Mouse (Mus musculus) embryonic facial prominence, embryonic 12.5 days (tissue): Measurements from ENCODE around the gene Trub1. TPM values are rescaled to one million over a fixed set of nuclear protein-coding genes. Genes with fewer than 3 reads are reported as not detected.

ENCODE experiments used
- ATAC-seq: fragments of 200-750 bp; cut with Nextera tagmentation; 2 replicates; pipeline ENCODE4 v1.8.0; 2017; ENCODE audit not compliant: insufficient number of reproducible peaks, insufficient read depth, low FRiP score, low TSS enrichment
- H3K27ac ChIP-seq: fragments of 300-500 bp; sonication (generic); 2 replicates; pipeline ENCODE4 v1.5.1; 2016; ENCODE audit warnings: mild to moderate bottlenecking
- H3K27me3 ChIP-seq: fragments of 300-500 bp; sonication (generic); 2 replicates; pipeline ENCODE4 v1.6.1; 2016; ENCODE audit warnings: mild to moderate bottlenecking, moderate library complexity
- H3K36me3 ChIP-seq: fragments of 300-500 bp; sonication (generic); 2 replicates; pipeline ENCODE4 v1.6.1; 2016; ENCODE audit warnings: mild to moderate bottlenecking
- H3K4me1 ChIP-seq: fragments of 300-500 bp; sonication (generic); 2 replicates; pipeline ENCODE4 v1.6.1; 2016
- H3K4me2 ChIP-seq: fragments of 300-500 bp; sonication (generic); replicated peaks from 2 replicates; pipeline ENCODE4 v1.6.1; 2016; ENCODE audit warnings: mild to moderate bottlenecking, moderate library complexity
- H3K4me3 ChIP-seq: fragments of 300-500 bp; sonication (generic); 2 replicates; pipeline ENCODE4 v1.5.1; 2016; ENCODE audit warnings: mild to moderate bottlenecking
- H3K9ac ChIP-seq: fragments of 300-500 bp; sonication (generic); 2 replicates; pipeline ENCODE4 v1.6.1; 2016; ENCODE audit warnings: mild to moderate bottlenecking, moderate library complexity
- H3K9me3 ChIP-seq: fragments of 300-500 bp; sonication (generic); 2 replicates; pipeline ENCODE4 v1.6.1; 2016; ENCODE audit warnings: mild to moderate bottlenecking, moderate library complexity
- WGBS: fragments of 180-500 bp; shearing (Covaris S2); methylation state at CpG from one replicate; pipeline ENCODE4 v1.1.7; 2016; 5-methylcytosine and 5-hydroxymethylcytosine counted together
- polyA plus RNA-seq: library from polyadenylated mRNA; unstranded; fragments of >200 nt; fragmentation: Nextera tagmentation; extraction: Ambion mirVana; gene quantifications from 2 replicates; pipeline ENCODE4 v1.2.1, GENCODE M21; 2016

Gene Trub1
- polyA plus RNA-seq, 1 experiment from 2014 or later: 27.2 TPM

- Histone ChIP-seq H3K27me3 (no peaks in the 10 kb centered on the region), H3K9ac (no peak overlapping the region), H3K27ac (no peak overlapping the region), H3K4me2 (no peak overlapping the region), H3K4me1 (peaks cover 8% of the 10 kb centered on the region; the same call in 1 of the 2 replicates), H3K9me3 (no peaks in the 10 kb centered on the region), H3K36me3 (peaks cover 9% of the 10 kb centered on the region), H3K4me3 (no peak overlapping the region)
- no peak for ATAC-seq
- WGBS: 63% methylated on average over 8 of the region's 8 CpGs
Measured at GRCm38 (mm10) chr19:57477310-57477709, 24.6 kb downstream of the Trub1 start.

GRCm38 (mm10) chr19:57478056-57478455 lies 25.3 kb downstream of the Trub1 start:
- peaks cover 9% of the 10 kb centered on the region for H3K36me3 ChIP-seq
- no peak overlapping the region for H3K4me2 ChIP-seq

DNA sequence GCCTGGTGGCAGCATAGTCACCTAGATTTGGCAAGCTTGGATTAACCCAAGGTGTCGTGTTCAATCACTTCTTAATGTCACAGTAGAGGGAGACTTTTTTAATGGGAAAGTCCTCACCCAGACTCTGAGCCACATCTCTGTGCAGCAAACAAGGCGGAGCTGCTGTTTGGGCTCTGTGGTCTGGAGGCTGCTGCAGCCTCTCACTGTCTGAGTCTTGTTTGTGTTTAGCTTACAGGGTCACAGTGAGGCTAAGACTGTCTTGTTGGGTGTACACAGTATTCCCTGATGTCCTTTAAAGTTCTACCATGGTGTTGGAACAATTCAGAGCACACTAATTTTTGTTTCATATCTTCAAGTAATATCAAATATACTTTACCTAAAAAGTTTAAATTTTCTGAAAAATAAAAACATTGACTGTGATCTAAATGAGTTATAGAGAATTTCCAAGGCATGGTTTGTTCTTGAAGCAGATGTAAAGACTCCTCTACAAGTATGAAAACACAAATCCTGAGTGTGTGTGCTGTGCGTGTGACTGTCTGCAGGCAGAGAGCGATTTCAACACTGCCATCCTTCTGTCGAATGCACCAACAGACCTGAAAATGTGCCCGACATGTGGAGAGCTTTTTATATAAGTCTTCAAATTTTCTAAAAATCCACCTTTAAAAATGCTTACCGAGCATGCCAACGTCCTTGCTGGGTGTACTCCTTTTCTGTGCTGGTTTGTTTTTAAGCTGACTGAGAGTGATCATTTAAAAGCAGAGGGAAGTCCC lies 27.4 kb downstream of the Trub1 start:
- ATAC-seq: no peak
- no peak overlapping the region for H3K4me2 ChIP-seq
- no peak overlapping the region for H3K9ac ChIP-seq
- no peak overlapping the region for H3K4me3 ChIP-seq
- 78% methylated on average over 8 of the region's 8 CpGs for WGBS
- peak overlapping the region; percentile 24; the same call in 1 of the 2 replicates for H3K27ac ChIP-seq
- peaks cover 6% of the 10 kb centered on the region for H3K36me3 ChIP-seq
- H3K9me3 ChIP-seq: no peaks in the 10 kb centered on the region
- H3K27me3 ChIP-seq: no peaks in the 10 kb centered on the region
- peaks cover 8% of the 10 kb centered on the region; the same call in 1 of the 2 replicates for H3K4me1 ChIP-seq

More at GRCm38 (mm10) chr19:57478056-57478455, 25.3 kb downstream of the Trub1 start:
- H3K4me1 ChIP-seq: peaks cover 8% of the 10 kb centered on the region; the same call in 1 of the 2 replicates
- H3K27ac ChIP-seq: no peak overlapping the region
- H3K9me3 ChIP-seq: no peaks in the 10 kb centered on the region
- H3K4me3 ChIP-seq: no peak overlapping the region
- H3K27me3 ChIP-seq: no peaks in the 10 kb centered on the region
- ATAC-seq: no peak
- H3K9ac ChIP-seq: no peak overlapping the region
- 88% methylated on average over 11 of the region's 11 CpGs for WGBS

DNA sequence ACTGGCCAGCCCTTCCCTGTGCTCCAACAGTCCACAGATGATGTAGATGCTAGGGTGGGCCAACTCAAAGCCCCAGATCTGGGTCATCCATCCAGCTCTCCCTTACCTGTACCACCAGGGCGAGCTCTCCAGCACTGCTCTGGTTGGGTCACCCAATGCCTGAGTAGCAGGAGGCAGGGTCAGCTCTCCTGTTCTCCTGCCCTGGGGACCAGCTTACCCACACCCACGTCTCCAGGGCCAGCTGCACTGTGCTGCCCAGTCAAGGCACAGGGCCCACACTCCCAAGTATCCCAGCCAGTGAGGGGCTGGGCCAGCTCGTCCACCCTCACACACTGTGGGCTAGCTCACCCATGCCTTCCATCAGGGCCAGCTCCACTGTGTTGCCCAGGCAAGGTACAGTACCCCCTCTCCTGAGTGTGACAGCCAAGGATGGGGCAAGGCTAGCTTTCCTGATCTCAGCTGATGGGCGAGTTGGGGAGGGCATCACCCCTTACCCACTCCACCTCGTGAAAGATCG lies 29.1 kb downstream of the Trub1 start:
- no peak overlapping the region for H3K4me2 ChIP-seq
- 93% methylated on average over 6 of the region's 6 CpGs for WGBS

DNA sequence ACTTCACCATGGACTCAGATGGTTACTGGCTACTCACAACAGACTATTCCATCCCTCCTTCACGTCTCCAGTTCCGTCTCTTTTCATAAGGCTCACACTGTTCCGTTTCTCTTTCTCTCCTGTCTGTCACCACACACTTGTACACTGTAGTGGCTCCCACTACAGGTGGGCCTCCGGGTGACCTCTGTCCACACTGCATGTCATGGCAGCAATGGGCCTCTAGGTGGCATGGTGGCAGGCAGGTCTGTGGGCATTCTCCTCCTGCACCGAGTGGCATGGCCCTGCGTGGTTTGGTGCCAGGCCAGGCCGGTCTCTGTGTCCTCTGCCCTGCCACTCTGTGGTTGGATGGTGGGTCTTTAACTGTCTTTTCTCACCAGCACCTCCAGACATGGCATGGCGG lies 30.1 kb downstream of the Trub1 start:
- Histone ChIP-seq H3K9me3 (no peaks in the 10 kb centered on the region), H3K4me3 (no peak overlapping the region), H3K36me3 (peaks cover 9% of the 10 kb centered on the region), H3K4me1 (peaks cover 12% of the 10 kb centered on the region; the same call in 1 of the 2 replicates), H3K4me2 (no peak overlapping the region), H3K27ac (no peak overlapping the region), H3K27me3 (no peaks in the 10 kb centered on the region), H3K9ac (no peak overlapping the region)
- 81% methylated on average over 8 of the region's 8 CpGs for WGBS
- ATAC-seq: no peak

More for the DNA sequence above, 29.1 kb downstream of the Trub1 start:
- Histone ChIP-seq H3K9me3 (no peaks in the 10 kb centered on the region), H3K36me3 (peaks cover 9% of the 10 kb centered on the region), H3K9ac (no peak overlapping the region), H3K4me3 (no peak overlapping the region), H3K27ac (no peak overlapping the region), H3K27me3 (no peaks in the 10 kb centered on the region), H3K4me1 (peaks cover 4% of the 10 kb centered on the region; the same call in 1 of the 2 replicates)
- peak; percentile 76; the same call in 1 of the 2 replicates for ATAC-seq

- Histone ChIP-seq H3K9ac (no peak overlapping the region), H3K4me1 (peaks cover 23% of the 10 kb centered on the region), H3K9me3 (no peaks in the 10 kb centered on the region), H3K4me2 (no peak overlapping the region), H3K27me3 (no peaks in the 10 kb centered on the region), H3K27ac (peak overlapping the region; percentile 61), H3K36me3 (peaks cover 13% of the 10 kb centered on the region), H3K4me3 (no peak overlapping the region)
- 48% methylated on average over 13 of the region's 13 CpGs for WGBS
- ATAC-seq: no peak
Measured at GRCm38 (mm10) chr19:57487051-57487658, 34.4 kb downstream of the Trub1 start.

DNA sequence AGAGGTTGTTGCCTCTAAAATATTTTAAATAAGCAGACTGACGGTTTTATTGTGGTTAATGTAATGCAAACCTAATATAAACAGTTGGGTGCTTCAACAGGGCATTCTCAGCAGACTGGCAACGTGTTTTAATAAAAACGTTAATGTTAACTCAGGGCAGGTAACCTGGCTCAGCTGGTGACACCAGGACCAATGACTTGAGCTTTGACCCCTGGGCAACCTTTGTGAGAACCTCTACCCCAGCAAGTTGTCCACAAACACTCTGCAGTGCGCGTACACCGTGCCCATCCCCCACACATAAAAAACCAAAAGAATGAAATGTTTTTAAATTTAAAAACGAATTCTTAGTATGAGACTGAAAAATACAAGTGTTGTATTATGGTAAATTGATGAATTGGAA lies 36.8 kb downstream of the Trub1 start:
- Histone ChIP-seq H3K4me2 (no peak overlapping the region), H3K36me3 (peaks cover 13% of the 10 kb centered on the region), H3K4me1 (peaks cover 23% of the 10 kb centered on the region), H3K9me3 (no peaks in the 10 kb centered on the region), H3K4me3 (no peak overlapping the region), H3K27ac (no peak overlapping the region), H3K27me3 (no peaks in the 10 kb centered on the region), H3K9ac (no peak overlapping the region)
- no peak for ATAC-seq
- 81% methylated on average over 7 of the region's 7 CpGs for WGBS

DNA sequence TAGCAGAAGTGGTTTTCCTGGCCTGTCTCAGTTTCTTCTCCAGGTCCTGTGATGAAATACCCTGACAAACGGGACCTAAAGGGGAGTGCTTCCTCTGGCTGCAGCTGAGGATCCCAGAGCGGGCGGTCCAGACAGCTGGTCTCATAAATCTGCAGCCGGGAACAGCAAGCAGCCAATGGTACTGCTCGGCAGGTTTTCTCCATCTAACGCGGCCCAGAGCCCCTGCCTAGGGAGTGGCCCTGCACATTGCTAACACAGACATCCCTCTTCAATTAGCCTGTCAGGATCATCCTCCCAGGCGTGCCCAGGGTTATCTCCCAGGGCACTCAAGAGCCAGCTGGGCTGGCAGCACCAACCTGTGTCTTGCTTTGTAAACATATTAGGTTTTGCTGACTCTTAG lies 38.3 kb downstream of the Trub1 start:
- H3K4me3 ChIP-seq: no peak overlapping the region
- H3K27me3 ChIP-seq: no peaks in the 10 kb centered on the region
- H3K9ac ChIP-seq: no peak overlapping the region
- 0 out of 2 replicates have a peak, but pooled peaks cover 4% of the 10 kb centered on the region for H3K36me3 ChIP-seq
- H3K4me1 ChIP-seq: peaks cover 23% of the 10 kb centered on the region
- no peak overlapping the region; the same call in 1 of the 2 replicates for H3K27ac ChIP-seq
- no peaks in the 10 kb centered on the region for H3K9me3 ChIP-seq
- WGBS: 27% methylated on average over 8 of the region's 8 CpGs
- H3K4me2 ChIP-seq: no peak overlapping the region
- 0 out of 2 replicates have a peak, but pooled peaks have one; percentile 52 for ATAC-seq

DNA sequence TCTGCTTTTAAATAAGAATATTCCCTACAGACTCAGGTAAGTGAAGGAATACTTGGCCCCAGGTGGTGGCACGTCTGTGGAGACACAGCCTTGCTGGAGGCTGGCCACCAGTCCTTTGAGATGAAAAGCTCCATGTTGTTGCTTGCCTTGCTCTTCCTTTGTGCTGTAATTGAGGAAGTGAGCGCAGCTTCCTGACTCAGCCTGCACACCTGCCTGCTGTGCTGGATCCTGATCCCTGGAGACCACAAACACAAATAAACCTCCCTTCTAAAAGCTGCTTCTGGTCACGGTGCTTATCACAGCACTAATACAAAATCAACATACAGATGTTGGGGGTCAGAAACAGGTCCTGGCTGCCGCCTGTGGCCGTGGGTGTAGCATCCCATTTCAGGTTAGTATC lies 41.3 kb downstream of the Trub1 start:
- H3K36me3 ChIP-seq: 0 out of 2 replicates have a peak, but pooled peaks cover 2% of the 10 kb centered on the region
- 65% methylated on average over 5 of the region's 5 CpGs for WGBS
- no peak overlapping the region for H3K9ac ChIP-seq
- H3K4me2 ChIP-seq: no peak overlapping the region
- H3K9me3 ChIP-seq: no peaks in the 10 kb centered on the region
- no peak overlapping the region for H3K27ac ChIP-seq
- no peak overlapping the region for H3K4me3 ChIP-seq
- peaks cover 34% of the 10 kb centered on the region for H3K4me1 ChIP-seq
- 0 out of 2 replicates have a peak, but pooled peaks cover 3% of the 10 kb centered on the region for H3K27me3 ChIP-seq
- ATAC-seq: no peak

DNA sequence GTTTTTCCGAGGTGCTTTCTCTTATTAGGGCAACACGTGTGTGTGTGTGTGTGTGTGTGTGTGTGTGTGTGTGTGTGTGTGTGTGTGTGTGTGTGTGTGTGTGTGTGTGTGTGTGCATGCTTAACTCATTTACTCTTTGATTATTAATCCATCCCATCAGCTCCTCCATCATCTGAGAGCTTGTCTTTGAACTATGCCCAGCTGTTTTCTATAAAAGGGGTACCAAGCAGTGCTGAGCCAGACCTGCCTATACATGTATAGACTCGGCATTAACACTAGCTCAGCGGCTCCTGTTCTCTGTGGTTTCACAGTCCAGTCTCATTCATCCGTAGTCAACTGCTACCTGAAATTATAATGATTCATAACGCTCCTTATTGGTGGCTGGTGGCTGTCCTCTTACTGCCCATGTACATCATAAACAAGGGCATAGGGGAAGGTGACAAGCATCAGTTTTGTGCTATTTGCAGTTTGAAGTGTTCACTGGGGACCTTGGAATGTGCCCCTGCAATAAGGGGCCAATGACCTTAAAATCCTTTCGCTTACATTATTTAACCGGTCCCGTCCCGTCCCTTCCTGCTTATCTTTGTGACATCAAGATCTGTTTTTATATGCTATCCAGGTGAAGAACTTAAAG lies 45.5 kb downstream of the Trub1 start:
- H3K4me2 ChIP-seq: no peak overlapping the region
- no peaks in the 10 kb centered on the region for H3K36me3 ChIP-seq
- no peak overlapping the region for H3K4me3 ChIP-seq
- H3K27ac ChIP-seq: peak overlapping the region; percentile 43
- H3K27me3 ChIP-seq: 0 out of 2 replicates have a peak, but pooled peaks cover 3% of the 10 kb centered on the region
- H3K9ac ChIP-seq: no peak overlapping the region
- no peaks in the 10 kb centered on the region for H3K9me3 ChIP-seq
- WGBS: 40% methylated on average over 10 of the region's 10 CpGs
- ATAC-seq: no peak
- peaks cover 30% of the 10 kb centered on the region for H3K4me1 ChIP-seq

- WGBS: 26% methylated on average over 6 of the region's 6 CpGs
- Histone ChIP-seq H3K4me1 (peaks cover 33% of the 10 kb centered on the region), H3K9me3 (no peaks in the 10 kb centered on the region), H3K4me2 (no peak overlapping the region), H3K27ac (peak overlapping the region; percentile 65), H3K9ac (no peak overlapping the region), H3K27me3 (0 out of 2 replicates have a peak, but pooled peaks cover 3% of the 10 kb centered on the region), H3K4me3 (no peak overlapping the region), H3K36me3 (no peaks in the 10 kb centered on the region)
- peak; percentile 84; the same call in 1 of the 2 replicates for ATAC-seq
Measured at GRCm38 (mm10) chr19:57498884-57499410, 46.2 kb downstream of the Trub1 start.
